Mouse (Mus musculus): ENCODE data around the gene Olfr169. TPM values are rescaled to one million over a fixed set of nuclear protein-coding genes. Genes with fewer than 3 reads are reported as not detected.

Olfr169 gene
- not detected in 2 replicates for polyA plus RNA-seq (2015; fragmentation: Nextera tagmentation; extraction: Ambion mirVana)

DNA sequence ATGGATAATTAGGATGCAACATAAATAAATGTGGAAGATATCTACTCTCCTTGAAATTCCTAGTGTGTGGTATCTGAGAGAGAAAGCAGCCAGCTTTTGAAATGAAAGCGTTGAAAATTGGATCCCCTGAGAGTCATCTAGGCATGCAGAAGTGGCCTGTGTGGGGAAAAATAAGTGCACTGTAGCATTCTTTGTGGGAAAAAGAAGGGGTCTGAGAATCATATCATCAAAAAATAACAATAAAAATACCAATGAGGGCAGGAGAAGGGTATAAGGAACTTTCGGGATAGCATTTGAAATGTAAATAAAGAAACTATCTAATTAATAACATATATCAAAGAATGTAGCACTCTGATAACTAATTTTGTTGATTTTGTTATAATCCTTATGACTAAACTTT, at the start of gene Olfr169:
Gene Olfr169 (minus strand): TSS at position 101 of the 400 bp plus-strand sequence.

GRCm38 (mm10) chr16:19611782-19612181, 40.2 kb upstream of the Olfr169 start, which contains the start of gene Olfr170:
Olfr170 (minus strand) TSS chr16:19611882.

GRCm38 (mm10) chr16:19535455-19535854, 36.2 kb downstream of the Olfr169 start, which contains the start of gene Olfr168:
Olfr168 (minus strand) TSS chr16:19535555.

DNA sequence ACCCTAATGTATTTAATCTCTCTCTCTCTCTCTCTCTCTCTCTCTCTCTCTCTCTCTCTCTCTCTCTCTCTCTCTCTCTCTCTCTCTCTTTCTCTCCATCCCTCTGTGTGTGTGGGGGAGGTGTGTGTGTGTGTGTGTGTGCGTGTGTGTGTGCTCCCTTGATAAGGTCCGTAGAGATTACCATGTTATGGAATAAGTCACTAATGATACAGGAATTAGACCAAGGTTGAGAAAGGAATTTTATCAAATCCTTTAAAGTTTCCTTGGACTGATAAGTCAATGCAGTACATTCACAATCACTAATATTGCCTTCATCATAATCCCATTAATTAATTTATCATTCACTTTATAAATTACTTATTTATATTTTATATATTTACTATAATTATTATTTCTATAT, 49.4 kb downstream of the Olfr169 start, which contains the start of gene Olfr167:
Gene Olfr167 (minus strand): TSS at position 101 of the 400 bp plus-strand sequence.

Other genes starting within 250 kb of the Olfr169 start
- not detected in 2 replicates for gene Olfr165, start 148.7 kb downstream of the Olfr169 start, polyA plus RNA-seq (2015; fragmentation: Nextera tagmentation; extraction: Ambion mirVana)
- gene Olfr166, start 88.1 kb downstream of the Olfr169 start, polyA plus RNA-seq (2015; fragmentation: Nextera tagmentation; extraction: Ambion mirVana): not detected in 2 replicates
- gene Olfr167, start 49.5 kb downstream of the Olfr169 start, polyA plus RNA-seq (2015; fragmentation: Nextera tagmentation; extraction: Ambion mirVana): not detected in 2 replicates
- gene Olfr168, start 36.3 kb downstream of the Olfr169 start, polyA plus RNA-seq (2015; fragmentation: Nextera tagmentation; extraction: Ambion mirVana): not detected in 2 replicates
- gene Olfr170, start 40.1 kb upstream of the Olfr169 start, polyA plus RNA-seq (2015; fragmentation: Nextera tagmentation; extraction: Ambion mirVana): not detected in 2 replicates
- not detected in 2 replicates for gene Olfr171, start 58.1 kb upstream of the Olfr169 start, polyA plus RNA-seq (2015; fragmentation: Nextera tagmentation; extraction: Ambion mirVana)
- gene Lamp3, start 134.6 kb upstream of the Olfr169 start, polyA plus RNA-seq (2015; fragmentation: Nextera tagmentation; extraction: Ambion mirVana): not detected in 2 replicates
- gene B3gnt5, start 188.4 kb upstream of the Olfr169 start, polyA plus RNA-seq (2015; fragmentation: Nextera tagmentation; extraction: Ambion mirVana): 21.7 and 27.5 TPM in 2 replicates